Mouse (Mus musculus): Measurements from ENCODE around the gene Zdhhc19.

- TF ChIP-seq EP300 (IDR thresholded peaks at IDR 0.05; ENCODE audit: low read depth in 1 of 2, low read length in 2 of 2) (no peak), HCFC1 (IDR thresholded peaks at IDR 0.05; ENCODE audit: low read depth, low read length) (no peak), NRF1 (IDR thresholded peaks at IDR 0.05; ENCODE audit: insufficient read depth, low read depth, low read length, poor library complexity, severe bottlenecking) (no peak), CTCF (IDR thresholded peaks at IDR 0.05 in 2 of 3, conservative IDR thresholded peaks at IDR 0.05 in 1 of 3; ENCODE audit: control insufficient read depth in 1 of 3, insufficient read depth in 1 of 3, low read depth in 2 of 3, low read length in 3 of 3, poor library complexity in 1 of 3, severe bottlenecking in 1 of 3) (no peak), GATA1 (IDR thresholded peaks at IDR 0.05; ENCODE audit: low read depth, low read length) (no peak)
Observed at GRCm38 (mm10) chr16:32456761-32457160, 39.3 kb upstream of the Zdhhc19 start.

Measured in MEL (cell line).